Mouse (Mus musculus) embryonic facial prominence, embryonic 11.5 days (tissue): Measurements from ENCODE around the gene Hoxb7. TPM values are rescaled to one million over a fixed set of nuclear protein-coding genes. Genes with fewer than 3 reads are reported as not detected.
A peak's percentile ranks its signal among the peaks of the same experiment; 100 is the strongest.

Experiments
- ATAC-seq: fragments of 200-750 bp; cut with Nextera tagmentation; replicated peaks from 2 replicates; pipeline ENCODE4 v1.8.0; 2017; ENCODE audit warnings: low read depth; ENCODE audit not compliant: insufficient number of reproducible peaks, low FRiP score, low TSS enrichment
- DNase-seq: peaks from one replicate; pipeline ENCODE4 v3.0.0-alpha.2; 2015; ENCODE audit warnings: low spot score
- H3K27ac ChIP-seq: fragments of 300-500 bp; sonication (generic); replicated peaks from 2 replicates; pipeline ENCODE4 v1.5.1; 2014; ENCODE audit warnings: mild to moderate bottlenecking, low read depth, low read length, control low read depth
- H3K27me3 ChIP-seq: fragments of 300-500 bp; sonication (generic); 2 replicates; pipeline ENCODE4 v1.6.1; 2014; ENCODE audit warnings: mild to moderate bottlenecking, low read length, moderate library complexity, mixed read lengths; ENCODE audit not compliant: control insufficient read depth, insufficient read depth
- H3K36me3 ChIP-seq: fragments of 300-500 bp; sonication (generic); replicated peaks from 2 replicates; pipeline ENCODE4 v1.6.1; 2014; ENCODE audit warnings: low read depth, mild to moderate bottlenecking, low read length, moderate library complexity, mixed read lengths; ENCODE audit not compliant: control insufficient read depth, insufficient read depth
- H3K4me1 ChIP-seq: fragments of 300-500 bp; sonication (generic); 2 replicates; pipeline ENCODE4 v1.6.1; 2014; ENCODE audit warnings: low read length, mixed read lengths; ENCODE audit not compliant: control insufficient read depth, insufficient read depth
- H3K4me2 ChIP-seq: fragments of 300-500 bp; sonication (generic); 2 replicates; pipeline ENCODE4 v1.6.1; 2014; ENCODE audit warnings: low read depth, mild to moderate bottlenecking, control low read depth, low read length, moderate library complexity
- H3K4me3 ChIP-seq: fragments of 300-500 bp; sonication (generic); 2 replicates; pipeline ENCODE4 v1.5.1; 2014; ENCODE audit warnings: low read depth, low read length, control low read depth
- H3K9ac ChIP-seq: fragments of 300-500 bp; sonication (generic); replicated peaks from 2 replicates; pipeline ENCODE4 v1.6.1; 2014; ENCODE audit warnings: mild to moderate bottlenecking, control low read depth, low read length
- H3K9me3 ChIP-seq: fragments of 300-500 bp; sonication (generic); replicated peaks from 2 replicates; pipeline ENCODE4 v1.6.1; 2016; ENCODE audit warnings: mild to moderate bottlenecking, low read length, inconsistent platforms, mixed read lengths; ENCODE audit not compliant: control insufficient read depth
- WGBS: fragments of 180-500 bp; shearing (Covaris S2); extraction: QIAGEN DNeasy Blood & Tissue Kit; methylation state at CpG from one replicate; pipeline ENCODE4 v1.1.7; 2014; 5-methylcytosine and 5-hydroxymethylcytosine counted together
- polyA plus RNA-seq: library from polyadenylated mRNA; unstranded; fragments of >200 nt; fragmentation: Nextera tagmentation; extraction: Ambion mirVana; gene quantifications from 2 replicates; pipeline ENCODE4 v1.2.1, GENCODE M21; 2014

Gene Hoxb7
- polyA plus RNA-seq, 1 experiment from 2014 or later: 0.15 TPM

DNA sequence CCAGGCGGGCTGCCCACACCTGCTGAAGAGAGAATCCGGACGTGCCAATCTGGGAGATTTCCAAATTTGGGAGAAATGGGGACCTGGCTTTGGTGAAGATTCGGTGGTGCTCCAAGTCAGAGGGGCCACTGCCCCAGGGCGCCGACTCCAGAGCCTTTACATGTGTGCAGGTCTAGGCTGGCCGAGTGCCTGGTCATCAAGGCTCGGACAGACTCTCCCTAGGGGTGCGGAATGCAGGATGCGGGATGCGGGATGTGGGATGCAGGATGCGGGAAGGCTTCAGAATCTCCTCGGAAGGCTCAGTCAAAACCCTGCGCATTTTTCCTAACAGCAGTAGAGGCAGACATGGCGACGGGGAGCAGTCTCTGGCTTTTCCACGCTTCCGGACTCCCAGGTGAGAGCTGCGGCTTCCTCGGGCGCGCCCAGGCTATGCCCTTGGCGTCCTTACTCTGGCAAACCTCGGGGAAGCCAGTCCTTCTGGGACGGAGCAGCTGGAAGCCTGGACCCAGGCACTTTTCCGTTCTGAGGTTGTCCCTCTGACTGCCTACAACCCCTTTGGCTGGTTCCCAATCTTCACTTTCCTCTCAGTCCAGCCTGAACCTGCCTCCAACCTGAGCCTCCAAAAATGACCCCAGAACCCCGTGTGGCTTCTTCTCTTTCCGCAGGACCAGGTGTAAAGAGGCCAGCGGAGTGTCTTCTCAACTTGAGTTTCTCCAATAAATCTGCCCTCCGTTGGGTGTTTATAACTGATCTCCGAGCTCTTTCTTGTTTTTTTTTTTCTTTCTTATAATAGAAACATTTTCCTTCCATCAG, 6.8 kb upstream of the Hoxb7 start:
- Histone ChIP-seq H3K4me1 (no peaks in the 10 kb centered on the region), H3K27me3 (peaks cover 91% of the 10 kb centered on the region), H3K4me3 (no peak overlapping the region), H3K9me3 (no peaks in the 10 kb centered on the region), H3K36me3 (no peaks in the 10 kb centered on the region; the same call in 1 of the 2 replicates), H3K4me2 (no peak overlapping the region), H3K27ac (no peak overlapping the region), H3K9ac (no peak overlapping the region)
- WGBS: 2% methylated on average over 31 of the region's 31 CpGs
- ATAC-seq (no peak), DNase-seq (no peak)

DNA sequence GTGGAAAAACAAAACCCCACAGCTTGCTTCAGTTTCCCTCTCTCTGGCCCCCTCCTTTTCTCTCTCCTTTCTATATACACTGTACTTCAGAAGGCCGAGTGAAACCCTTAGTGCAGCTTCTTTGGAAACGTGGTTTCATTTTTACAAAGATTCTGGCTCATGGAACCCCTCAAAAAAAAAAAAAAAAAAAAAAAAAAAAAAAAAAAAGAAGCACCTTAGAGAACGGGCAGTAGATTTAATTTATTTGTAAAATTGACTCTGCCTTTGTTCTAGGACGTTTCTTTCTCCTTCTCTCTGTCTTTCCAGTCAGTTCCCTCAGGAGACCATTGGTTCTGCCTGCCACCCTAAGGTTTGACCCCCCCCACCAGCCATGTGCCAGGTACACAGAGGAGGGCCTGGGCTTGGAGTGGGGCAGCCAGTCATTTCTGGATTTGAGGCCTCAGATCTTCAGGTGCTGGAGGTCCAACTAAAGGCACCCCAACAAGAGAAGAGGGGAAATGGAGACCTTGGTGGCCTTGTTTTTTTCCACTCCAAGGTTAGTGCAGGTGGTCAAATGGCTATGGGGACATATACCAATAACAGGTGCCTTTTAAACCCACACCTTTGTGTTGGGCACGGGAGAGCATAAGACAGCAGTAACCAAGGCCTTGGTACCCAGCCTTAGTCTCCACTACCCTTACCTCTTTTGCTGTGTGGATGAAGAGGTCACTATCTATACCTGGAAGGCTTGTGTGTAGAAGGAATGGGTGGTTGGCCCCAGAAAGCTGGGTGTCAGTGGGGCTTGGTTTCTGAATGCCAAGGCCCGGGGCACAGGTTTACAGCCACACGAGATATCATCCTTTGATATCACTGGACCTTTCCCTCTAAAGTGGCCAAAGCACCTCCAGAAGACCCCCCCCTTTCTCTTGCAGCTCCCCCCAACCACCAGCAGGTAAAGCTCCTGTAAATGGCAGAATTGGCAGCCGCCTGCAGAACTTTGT, 5.7 kb upstream of the Hoxb7 start:
- H3K27ac ChIP-seq: no peak overlapping the region
- no peaks in the 10 kb centered on the region; the same call in 1 of the 2 replicates for H3K36me3 ChIP-seq
- no peak for ATAC-seq
- 6% methylated on average over 8 of the region's 8 CpGs for WGBS
- H3K4me3 ChIP-seq: no peak overlapping the region
- no peak overlapping the region for H3K4me2 ChIP-seq
- H3K4me1 ChIP-seq: no peaks in the 10 kb centered on the region
- no peak overlapping the region for H3K9ac ChIP-seq
- DNase-seq: no peak
- peaks cover 91% of the 10 kb centered on the region for H3K27me3 ChIP-seq
- H3K9me3 ChIP-seq: no peaks in the 10 kb centered on the region

DNA sequence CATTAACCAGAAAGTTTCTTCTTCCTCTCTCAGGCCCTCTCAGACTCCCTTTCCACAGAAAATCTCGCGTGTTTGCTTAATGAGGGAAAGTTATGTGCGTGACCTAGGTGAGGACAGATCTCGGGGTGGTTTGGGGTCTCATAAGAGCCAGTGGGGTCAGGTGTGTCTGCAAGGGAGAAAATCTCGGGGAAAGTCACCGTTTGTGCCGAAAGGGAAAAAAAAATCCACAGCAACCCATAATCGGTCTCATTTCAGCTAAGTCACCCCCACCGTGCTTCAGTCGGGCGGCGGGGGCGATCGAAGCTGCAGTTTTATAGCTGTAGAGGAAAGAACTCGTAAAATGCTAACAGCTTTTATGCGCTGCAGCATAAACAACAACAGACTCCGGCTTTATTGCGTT, 5.0 kb upstream of the Hoxb7 start:
- no peak for DNase-seq
- WGBS: 4% methylated on average over 18 of the region's 18 CpGs
- peaks cover 91% of the 10 kb centered on the region for H3K27me3 ChIP-seq

DNA sequence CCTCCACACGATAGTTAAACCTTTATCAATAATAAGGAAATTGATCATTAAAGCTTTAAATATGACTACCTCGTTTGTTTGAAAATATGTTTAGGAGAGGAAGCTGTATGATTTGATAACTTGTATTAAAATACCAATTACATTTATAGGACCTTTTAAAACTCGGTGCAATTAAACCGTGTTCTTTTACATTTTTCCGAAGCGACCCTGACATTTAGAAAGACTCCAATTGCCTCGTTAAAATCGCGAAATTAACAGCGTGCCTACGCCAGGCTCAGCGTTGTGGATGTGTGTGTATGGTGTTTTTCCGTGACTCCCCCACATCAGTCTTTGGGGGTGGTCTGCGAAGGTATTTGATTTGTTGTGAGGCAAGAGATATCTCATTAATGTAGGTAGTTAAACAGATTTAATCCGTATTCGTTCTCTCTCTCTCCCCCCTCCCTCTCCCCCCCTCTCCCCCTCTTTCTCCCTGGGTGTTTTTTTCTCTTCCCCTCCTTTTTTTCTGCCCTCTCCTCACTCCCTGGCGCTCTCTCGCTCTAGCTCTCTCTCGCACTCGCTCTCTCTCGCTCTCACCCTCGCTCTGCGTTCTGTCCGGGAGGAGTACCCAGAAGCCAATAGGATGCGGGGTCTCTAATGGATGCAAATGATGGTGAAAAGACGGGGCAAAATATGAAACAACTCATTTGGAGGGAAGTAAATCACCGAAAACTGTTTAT, 4.4 kb upstream of the Hoxb7 start, which contains the start of gene Hoxb8:
TSS of gene Hoxb8 (plus strand) at position 51 of the 716 bp plus-strand sequence.
- ATAC-seq (no peak), DNase-seq (no peak)
- no peak within 1 kb of the TSS for H3K4me2 ChIP-seq
- no peak within 1 kb of the TSS for H3K4me3 ChIP-seq
- H3K4me1 ChIP-seq: no peaks in the 10 kb centered on the region
- H3K9me3 ChIP-seq: no peaks in the 10 kb centered on the region
- H3K9ac ChIP-seq: no peak within 1 kb of the TSS; the same call in 1 of the 2 replicates
- H3K36me3 ChIP-seq: no peaks in the 10 kb centered on the region; the same call in 1 of the 2 replicates
- peaks cover 91% of the 10 kb centered on the region for H3K27me3 ChIP-seq
- WGBS: 1% methylated on average over 27 of the region's 27 CpGs
- no peak within 1 kb of the TSS for H3K27ac ChIP-seq

More for the DNA sequence above, 5.0 kb upstream of the Hoxb7 start:
- no peak for ATAC-seq
- Histone ChIP-seq H3K4me2 (no peak overlapping the region), H3K27ac (no peak overlapping the region), H3K9ac (no peak overlapping the region; the same call in 1 of the 2 replicates), H3K9me3 (no peaks in the 10 kb centered on the region), H3K4me3 (no peak overlapping the region), H3K36me3 (no peaks in the 10 kb centered on the region; the same call in 1 of the 2 replicates), H3K4me1 (no peaks in the 10 kb centered on the region)

DNA sequence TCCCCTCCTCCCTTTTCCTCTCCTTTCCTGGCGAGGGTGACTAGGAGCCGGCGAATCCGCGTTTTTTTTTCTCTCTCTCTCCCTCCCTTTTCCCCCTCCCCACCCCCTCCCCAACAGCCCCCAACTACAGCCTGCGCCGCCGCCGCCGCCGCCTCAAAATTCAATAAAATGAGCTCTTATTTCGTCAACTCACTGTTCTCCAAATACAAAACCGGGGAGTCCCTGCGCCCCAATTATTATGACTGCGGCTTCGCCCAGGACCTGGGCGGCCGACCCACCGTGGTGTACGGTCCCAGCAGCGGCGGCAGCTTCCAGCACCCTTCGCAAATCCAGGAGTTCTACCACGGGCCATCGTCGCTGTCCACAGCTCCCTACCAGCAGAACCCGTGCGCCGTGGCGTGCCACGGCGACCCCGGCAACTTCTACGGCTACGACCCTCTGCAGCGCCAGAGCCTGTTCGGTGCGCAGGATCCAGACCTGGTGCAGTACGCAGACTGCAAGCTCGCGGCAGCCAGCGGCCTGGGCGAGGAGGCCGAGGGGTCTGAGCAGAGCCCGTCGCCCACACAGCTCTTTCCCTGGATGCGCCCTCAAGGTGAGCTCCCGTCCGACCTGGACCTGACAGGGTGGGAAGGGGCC, 3.5 kb upstream of the Hoxb7 start:
- no peaks in the 10 kb centered on the region; the same call in 1 of the 2 replicates for H3K36me3 ChIP-seq
- ATAC-seq (no peak), DNase-seq (no peak)
- peaks cover 91% of the 10 kb centered on the region for H3K27me3 ChIP-seq
- WGBS: under 1% methylated on average over 49 of the region's 49 CpGs
- no peak overlapping the region for H3K27ac ChIP-seq
- H3K9me3 ChIP-seq: no peaks in the 10 kb centered on the region
- no peaks in the 10 kb centered on the region for H3K4me1 ChIP-seq
- no peak overlapping the region for H3K4me2 ChIP-seq
- no peak overlapping the region for H3K4me3 ChIP-seq
- H3K9ac ChIP-seq: no peak overlapping the region

DNA sequence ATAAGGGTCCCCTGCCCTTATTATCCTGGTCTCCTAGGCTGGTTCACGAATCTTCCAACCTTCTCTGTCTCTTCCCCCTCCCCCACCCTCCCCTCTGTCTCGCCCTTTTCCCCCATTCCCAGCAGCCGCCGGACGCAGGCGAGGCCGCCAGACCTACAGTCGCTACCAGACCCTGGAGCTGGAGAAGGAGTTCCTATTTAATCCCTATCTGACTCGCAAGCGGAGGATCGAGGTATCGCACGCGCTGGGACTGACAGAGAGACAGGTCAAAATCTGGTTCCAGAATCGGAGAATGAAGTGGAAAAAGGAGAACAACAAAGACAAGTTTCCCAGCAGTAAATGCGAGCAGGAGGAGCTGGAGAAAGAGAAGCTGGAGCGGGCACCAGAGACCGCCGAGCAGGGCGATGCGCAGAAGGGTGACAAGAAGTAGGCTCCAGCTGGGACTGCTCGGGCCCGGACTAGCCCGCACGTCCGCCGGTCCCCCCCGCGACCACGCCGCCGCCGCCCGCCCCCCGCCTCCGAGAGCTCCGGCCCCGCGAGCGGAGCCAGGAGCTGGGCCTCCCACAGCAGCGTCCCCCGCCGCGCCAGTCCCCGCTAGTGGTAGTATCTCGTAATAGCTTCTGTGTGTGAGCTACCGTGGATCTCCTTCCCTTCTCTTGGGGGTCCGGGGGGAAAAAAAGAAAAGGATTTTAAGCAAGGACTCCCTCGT, 2.2 kb upstream of the Hoxb7 start:
- H3K27ac ChIP-seq: no peak overlapping the region
- ATAC-seq: no peak
- peaks cover 91% of the 10 kb centered on the region for H3K27me3 ChIP-seq
- no peaks in the 10 kb centered on the region for H3K9me3 ChIP-seq
- H3K4me2 ChIP-seq: 0 out of 2 replicates have a peak overlapping the region, but pooled peaks have one; percentile 1
- peak; percentile 60 for DNase-seq
- no peaks in the 10 kb centered on the region; the same call in 1 of the 2 replicates for H3K36me3 ChIP-seq
- WGBS: under 1% methylated on average over 49 of the region's 49 CpGs
- H3K4me1 ChIP-seq: no peaks in the 10 kb centered on the region
- no peak overlapping the region for H3K4me3 ChIP-seq
- no peak overlapping the region for H3K9ac ChIP-seq
